Mouse (Mus musculus) CH12.LX (cell line): ENCODE measurements around the gene Ap1m1. TPM values are rescaled to one million over a fixed set of nuclear protein-coding genes. Genes with fewer than 3 reads are reported as not detected.

Source experiments
- DNase-seq: peaks from one replicate; pipeline ENCODE4 v3.0.0-alpha.2; 2013; ENCODE audit errors: extremely low read depth
- H3K27ac ChIP-seq: 2 replicates; pipeline ENCODE4 v1.5.1; 2012; ENCODE audit warnings: low read depth, mild to moderate bottlenecking, control low read depth, moderate library complexity; ENCODE audit not compliant: insufficient read depth
- H3K27me3 ChIP-seq: replicated peaks from 2 replicates; pipeline ENCODE3; 2012; ENCODE audit warnings: inconsistent platforms
- H3K36me3 ChIP-seq, 2 experiments: replicated peaks in 1 of 2; 2 replicates each; pipeline versions ENCODE3 to v1.6.1; 2012; ENCODE audit warnings: inconsistent platforms in 1 of 2, low read length in 1 of 2, mild to moderate bottlenecking in 1 of 2, mixed read lengths in 1 of 2, moderate library complexity in 1 of 2; ENCODE audit not compliant: control insufficient read depth in 1 of 2, insufficient read depth in 1 of 2
- H3K4me1 ChIP-seq, 2 experiments: 2 replicates each; pipeline ENCODE4 v1.6.1; 2012; ENCODE audit warnings: inconsistent platforms in 1 of 2, moderate library complexity in 1 of 2; ENCODE audit not compliant: insufficient read depth in 2 of 2, control insufficient read depth in 1 of 2
- H3K4me2 ChIP-seq: 2 replicates; pipeline ENCODE4 v1.6.1; 2012; ENCODE audit warnings: low read depth, mild to moderate bottlenecking, control low read depth; ENCODE audit not compliant: poor library complexity, insufficient read depth, severe bottlenecking
- H3K4me3 ChIP-seq, 3 experiments: fragments of 150-350 bp in 1 of 3; sonication (generic) in 1 of 3; replicated peaks in 1 of 3; 2 replicates each; pipeline versions ENCODE3 to v1.5.1; 2011 to 2012; ENCODE audit warnings: low read depth in 2 of 3, low read length in 2 of 3, mild to moderate bottlenecking in 2 of 3, moderate library complexity in 2 of 3, control low read depth in 1 of 3, improper control_type of control experiment in 1 of 3, inconsistent platforms in 1 of 3, mixed read lengths in 1 of 3; ENCODE audit not compliant: poor library complexity in 1 of 3
- H3K79me2 ChIP-seq: replicated peaks from 2 replicates; pipeline ENCODE4 v1.6.1; 2012; ENCODE audit warnings: mild to moderate bottlenecking, moderate library complexity; ENCODE audit not compliant: control insufficient read depth, poor library complexity, insufficient read depth, severe bottlenecking; ENCODE audit errors: extremely low read depth
- H3K9ac ChIP-seq: 2 replicates; pipeline ENCODE4 v1.6.1; 2012; ENCODE audit warnings: low read depth, mild to moderate bottlenecking, control low read depth, moderate library complexity; ENCODE audit not compliant: insufficient read depth
- H3K9me3 ChIP-seq: replicated peaks from 2 replicates; pipeline ENCODE3; 2012; ENCODE audit warnings: low read length, inconsistent platforms, mixed read lengths
- BHLHE40 ChIP-seq: IDR thresholded peaks from 2 replicates; pipeline ENCODE4 v1.6.1; 2011; ENCODE audit warnings: mild to moderate bottlenecking, low read depth, low read length, improper control_type of control experiment
- E2F4 ChIP-seq: IDR thresholded peaks from 2 replicates; pipeline ENCODE4 v1.6.1; 2011; ENCODE audit warnings: low read depth, low read length, improper control_type of control experiment; ENCODE audit not compliant: insufficient replicate concordance
- GABPA ChIP-seq: IDR thresholded peaks from 2 replicates; pipeline ENCODE4 v1.6.1; 2012; ENCODE audit warnings: low read depth, low read length, improper control_type of control experiment, inconsistent platforms; ENCODE audit not compliant: insufficient replicate concordance
- HCFC1 ChIP-seq: IDR thresholded peaks from 2 replicates; pipeline ENCODE4 v1.6.1; 2012; ENCODE audit warnings: low read depth, mild to moderate bottlenecking, inconsistent platforms, low read length, improper control_type of control experiment
- MAX ChIP-seq: IDR thresholded peaks from 2 replicates; pipeline ENCODE4 v1.6.1; 2011; ENCODE audit warnings: low read length, improper control_type of control experiment
- MEF2A ChIP-seq: IDR thresholded peaks from 2 replicates; pipeline ENCODE4 v1.6.1; 2014; ENCODE audit warnings: low read depth, mild to moderate bottlenecking, inconsistent platforms, low read length, improper control_type of control experiment, borderline replicate concordance
- MYC ChIP-seq: IDR thresholded peaks from 2 replicates; pipeline ENCODE4 v1.6.1; 2011; ENCODE audit warnings: low read depth, mild to moderate bottlenecking, improper control_type of control experiment, low read length
- NELFE ChIP-seq: IDR thresholded peaks from 2 replicates; pipeline ENCODE4 v1.6.1; 2011; ENCODE audit warnings: low read depth, low read length, improper control_type of control experiment
- PAX5 ChIP-seq: IDR thresholded peaks from 2 replicates; pipeline ENCODE4 v1.6.1; 2012; ENCODE audit warnings: low read length, inconsistent platforms, mixed read lengths
- POLR2AphosphoS2 ChIP-seq: IDR thresholded peaks from 2 replicates; pipeline ENCODE4 v1.6.1; 2011; ENCODE audit warnings: low read depth, low read length, improper control_type of control experiment
- RAD21 ChIP-seq: IDR thresholded peaks from 2 replicates; pipeline ENCODE4 v1.6.1; 2011; ENCODE audit warnings: low read depth, mild to moderate bottlenecking, low read length, improper control_type of control experiment, moderate library complexity
- RCOR1 ChIP-seq: conservative IDR thresholded peaks from 2 replicates; pipeline ENCODE4 v1.6.1; 2012; ENCODE audit warnings: low read depth, mild to moderate bottlenecking, inconsistent platforms, low read length, improper control_type of control experiment
- SIN3A ChIP-seq: IDR thresholded peaks from 2 replicates; pipeline ENCODE4 v1.6.1; 2012; ENCODE audit warnings: low read length, improper control_type of control experiment, inconsistent platforms
- SMC3 ChIP-seq: IDR thresholded peaks from 2 replicates; pipeline ENCODE4 v1.6.1; 2011; ENCODE audit warnings: low read depth, low read length, improper control_type of control experiment
- TBP ChIP-seq: conservative IDR thresholded peaks from 2 replicates; pipeline ENCODE4 v1.6.1; 2011; ENCODE audit warnings: low read depth, low read length, improper control_type of control experiment
- UBTF ChIP-seq: IDR thresholded peaks from 2 replicates; pipeline ENCODE4 v1.6.1; 2012; ENCODE audit warnings: low read depth, mild to moderate bottlenecking, inconsistent platforms, low read length, improper control_type of control experiment, moderate library complexity
- ZC3H11A ChIP-seq: IDR thresholded peaks from 2 replicates; pipeline ENCODE4 v1.6.1; 2012; ENCODE audit warnings: low read depth, mild to moderate bottlenecking, inconsistent platforms, low read length, improper control_type of control experiment
- ZKSCAN1 ChIP-seq: IDR thresholded peaks from 2 replicates; pipeline ENCODE4 v1.6.1; 2012; ENCODE audit warnings: low read depth, inconsistent platforms, low read length, improper control_type of control experiment, borderline replicate concordance
- dilution Hi-C: fragments of 300-500 bp; cut with MboI; formaldehyde crosslinking; loops from 2 replicates; pipeline ENCODE4 v1.14.3; 2020; ENCODE audit warnings: low sequenced_read_pairs; ENCODE audit not compliant: extremely low pct_unique_long_range_greater_than_20kb, extremely low pct_ligation_motif_present
- in situ Hi-C: fragments of 300-500 bp; cut with MboI; formaldehyde crosslinking; loops from 3 replicates; pipeline ENCODE4 v1.14.3; 2019; ENCODE audit warnings: low sequenced_read_pairs, low pct_ligation_motif_present, low pct_unique_long_range_greater_than_20kb, mixed read lengths
- polyA plus RNA-seq: library from polyadenylated mRNA; unstranded; fragments of >175 nt; gene quantifications from 2 replicates; pipeline ENCODE4 v1.2.1, GENCODE M21; 2012; ENCODE audit warnings: low read depth; ENCODE audit not compliant: insufficient read length
- total RNA-seq, 2 experiments: library from RNA; depleted of rRNA; stranded (reverse); fragments of 300-350 nt in 1 of 2; fragments of >200 nt in 1 of 2; gene quantifications; 2 replicates each; pipeline ENCODE4 v1.2.3; 2012 to 2014

The Ap1m1 gene
- total and polyA plus RNA-seq, 3 experiments, result 20.1 to 86.1 (median 30.3) TPM

DNA sequence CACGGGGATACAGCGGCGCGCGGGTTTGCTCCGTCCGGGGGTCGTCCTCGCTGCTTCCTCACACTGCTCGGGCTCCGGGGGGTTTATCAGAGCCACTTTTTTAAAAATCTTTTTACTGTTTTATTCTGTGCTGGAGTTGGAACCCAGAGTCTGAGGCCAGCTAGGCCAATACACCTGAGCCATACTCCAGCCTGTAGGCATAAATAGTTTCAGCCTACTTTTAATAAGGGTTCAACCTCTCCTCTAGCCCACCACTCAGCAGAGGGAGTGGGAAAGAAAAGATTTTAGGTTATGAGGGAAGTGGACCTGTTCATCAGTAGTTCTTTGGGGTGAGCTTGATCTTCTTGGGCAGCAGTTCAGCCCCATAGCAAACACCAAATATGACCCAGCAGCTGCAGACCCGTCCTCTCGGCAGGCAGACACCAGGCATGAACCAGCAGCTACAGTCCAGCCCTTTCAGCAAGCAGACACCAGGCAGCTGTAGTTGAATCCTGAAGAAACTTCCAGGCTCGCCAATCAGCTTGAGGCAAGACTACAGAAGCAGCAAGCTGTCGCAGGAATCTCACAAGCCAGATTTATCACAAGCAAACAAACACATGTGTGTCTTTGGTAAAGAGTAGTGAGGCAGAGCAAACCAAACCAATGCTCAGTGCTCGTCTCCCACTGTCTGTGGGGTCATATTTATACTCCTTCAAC, 65.5 kb downstream of the Ap1m1 start, which contains the start of gene Gm10282:
Gene Gm10282, minus strand, starts transcription at position 51 of the 696 bp plus-strand sequence.
- H3K9me3 ChIP-seq, result no peaks in the 10 kb centered on the region
- no peak within 1 kb of the TSS for H3K4me3 ChIP-seq
- no peaks in the 10 kb centered on the region for H3K79me2 ChIP-seq
- DNase-seq, result no peak
- H3K9ac ChIP-seq, result no peak within 1 kb of the TSS
- TF ChIP-seq MEF2A, result no peak
- TF ChIP-seq TBP, result no peak
- TF ChIP-seq POLR2AphosphoS2, result no peak
- no peak for TF ChIP-seq GABPA
- TF ChIP-seq RCOR1, result no peak
- no peak for TF ChIP-seq BHLHE40
- TF ChIP-seq ZC3H11A, result no peak
- no peak for TF ChIP-seq HCFC1
- no peak for TF ChIP-seq NELFE
- H3K27ac ChIP-seq, result no peak within 1 kb of the TSS
- in situ Hi-C loops (no loop called here), dilution Hi-C loops (no loop called here)
- H3K4me1 ChIP-seq, result peaks cover 7 to 18% of the 10 kb centered on the region in 2 experiments
- H3K27me3 ChIP-seq, result no peaks in the 10 kb centered on the region
- H3K4me2 ChIP-seq, result no peak within 1 kb of the TSS
- H3K36me3 ChIP-seq, result no peaks in the 10 kb centered on the region

DNA sequence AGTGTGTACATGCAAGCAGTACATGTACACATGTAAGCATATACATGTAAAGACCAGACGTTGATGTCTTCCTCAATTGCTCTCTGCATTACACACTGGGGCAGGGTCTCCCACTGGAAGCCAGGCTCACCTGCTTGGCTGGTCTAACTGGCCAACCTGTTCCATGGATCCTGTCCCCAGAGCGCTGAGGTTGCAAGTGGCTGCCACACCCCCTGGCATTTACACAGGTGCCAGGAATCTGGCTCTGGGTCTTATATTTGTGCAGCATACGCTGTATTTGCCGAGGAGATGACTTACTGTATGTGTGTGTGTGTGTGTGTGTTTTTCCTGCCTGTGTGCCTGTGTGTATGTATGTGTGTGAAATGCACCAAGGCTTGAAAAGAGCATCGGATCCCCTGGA, 67.1 kb downstream of the Ap1m1 start:
- Histone ChIP-seq H3K4me2 (no peak overlapping the region), H3K9me3 (no peaks in the 10 kb centered on the region), H3K27ac (no peak overlapping the region), H3K9ac (no peak overlapping the region), H3K4me3 (no peak overlapping the region), H3K36me3 (no peaks in the 10 kb centered on the region), H3K79me2 (no peaks in the 10 kb centered on the region), H3K27me3 (no peaks in the 10 kb centered on the region), H3K4me1 (peaks cover 10 to 26% of the 10 kb centered on the region in 2 experiments)
- TF ChIP-seq RAD21 (no peak), E2F4 (no peak), SMC3 (no peak), SIN3A (no peak), MYC (no peak), HCFC1 (no peak), POLR2AphosphoS2 (no peak), MAX (no peak), ZKSCAN1 (no peak), GABPA (no peak), PAX5 (no peak), UBTF (no peak)
- in situ Hi-C loops (no loop called here), dilution Hi-C loops (no loop called here)
- DNase-seq, result no peak

Other genes starting within 250 kb of the Ap1m1 start
- gene Cyp4f18, start 230.4 kb upstream of the Ap1m1 start, total RNA-seq (2012; rRNA removed), result 12.7 and 13.5 TPM in 2 replicates
- gene Cyp4f18, start 230.4 kb upstream of the Ap1m1 start, total RNA-seq (2014; rRNA removed), result 37.4 and 38.3 TPM in 2 replicates
- 31.7 and 34.8 TPM in 2 replicates for gene Cyp4f18, start 230.4 kb upstream of the Ap1m1 start, polyA plus RNA-seq
- gene Olfr372, start 198.8 kb upstream of the Ap1m1 start, total RNA-seq (2012; rRNA removed), result not detected in 2 replicates
- gene Olfr372, start 198.8 kb upstream of the Ap1m1 start, total RNA-seq (2014; rRNA removed), result not detected in 2 replicates
- not detected in 2 replicates for gene Olfr372, start 198.8 kb upstream of the Ap1m1 start, polyA plus RNA-seq
- 0.04 TPM in 1 of 2 replicates, not detected in the other for gene Olfr373, start 156.8 kb upstream of the Ap1m1 start, total RNA-seq (2012; rRNA removed)
- not detected in 2 replicates for gene Olfr373, start 156.8 kb upstream of the Ap1m1 start, total RNA-seq (2014; rRNA removed)
- gene Olfr373, start 156.8 kb upstream of the Ap1m1 start, polyA plus RNA-seq, result 0.29 and 0.30 TPM in 2 replicates
- not detected in 2 replicates for gene Olfr374, start 133.0 kb upstream of the Ap1m1 start, total RNA-seq (2012; rRNA removed)
- gene Olfr374, start 133.0 kb upstream of the Ap1m1 start, total RNA-seq (2014; rRNA removed), result not detected in 2 replicates
- 0.19 TPM in 1 of 2 replicates, not detected in the other for gene Olfr374, start 133.0 kb upstream of the Ap1m1 start, polyA plus RNA-seq
- gene Tpm4, start 105.0 kb upstream of the Ap1m1 start, total RNA-seq (2012; rRNA removed), result 94.8 and 96.2 TPM in 2 replicates
- gene Tpm4, start 105.0 kb upstream of the Ap1m1 start, total RNA-seq (2014; rRNA removed), result 284 and 318 TPM in 2 replicates
- 203 and 218 TPM in 2 replicates for gene Tpm4, start 105.0 kb upstream of the Ap1m1 start, polyA plus RNA-seq
- 102 and 113 TPM in 2 replicates for gene Rab8a, start 78.8 kb upstream of the Ap1m1 start, total RNA-seq (2012; rRNA removed)
- 165 and 190 TPM in 2 replicates for gene Rab8a, start 78.8 kb upstream of the Ap1m1 start, total RNA-seq (2014; rRNA removed)
- gene Rab8a, start 78.8 kb upstream of the Ap1m1 start, polyA plus RNA-seq, result 136 and 186 TPM in 2 replicates
- 17.9 TPM in 2 replicates for gene Hsh2d, start 50.4 kb upstream of the Ap1m1 start, total RNA-seq (2012; rRNA removed)
- gene Hsh2d, start 50.4 kb upstream of the Ap1m1 start, total RNA-seq (2014; rRNA removed), result 25.1 and 26.1 TPM in 2 replicates
- 19.9 and 24.1 TPM in 2 replicates for gene Hsh2d, start 50.4 kb upstream of the Ap1m1 start, polyA plus RNA-seq
- gene Cib3, start 27.2 kb upstream of the Ap1m1 start, total RNA-seq (2012; rRNA removed), result not detected in 2 replicates
- gene Cib3, start 27.2 kb upstream of the Ap1m1 start, total RNA-seq (2014; rRNA removed), result not detected in 2 replicates
- not detected in 2 replicates for gene Cib3, start 27.2 kb upstream of the Ap1m1 start, polyA plus RNA-seq
- not detected in 2 replicates for gene Gm11034, start 26.4 kb upstream of the Ap1m1 start, total RNA-seq (2012; rRNA removed)
- gene Gm11034, start 26.4 kb upstream of the Ap1m1 start, total RNA-seq (2014; rRNA removed), result not detected in 2 replicates
- gene Gm11034, start 26.4 kb upstream of the Ap1m1 start, polyA plus RNA-seq, result not detected in 2 replicates
- 33.1 and 38.1 TPM in 2 replicates for gene Fam32a, start 20.3 kb upstream of the Ap1m1 start, total RNA-seq (2012; rRNA removed)
- gene Fam32a, start 20.3 kb upstream of the Ap1m1 start, total RNA-seq (2014; rRNA removed), result 34.6 and 38.0 TPM in 2 replicates
- 43.0 and 43.8 TPM in 2 replicates for gene Fam32a, start 20.3 kb upstream of the Ap1m1 start, polyA plus RNA-seq
- gene Gm10282, start 65.2 kb downstream of the Ap1m1 start, total RNA-seq (2012; rRNA removed), result 16.4 and 18.3 TPM in 2 replicates
- 76.4 and 77.7 TPM in 2 replicates for gene Gm10282, start 65.2 kb downstream of the Ap1m1 start, total RNA-seq (2014; rRNA removed)
- gene Gm10282, start 65.2 kb downstream of the Ap1m1 start, polyA plus RNA-seq, result 125 and 176 TPM in 2 replicates
- not detected in 2 replicates for gene Klf2, start 79.0 kb downstream of the Ap1m1 start, total RNA-seq (2012; rRNA removed)
- gene Klf2, start 79.0 kb downstream of the Ap1m1 start, total RNA-seq (2014; rRNA removed), result 0.12 and 0.16 TPM in 2 replicates
- gene Klf2, start 79.0 kb downstream of the Ap1m1 start, polyA plus RNA-seq, result 0.74 and 1.4 TPM in 2 replicates
- 25.1 and 25.6 TPM in 2 replicates for gene Eps15l1, start 181.4 kb downstream of the Ap1m1 start, total RNA-seq (2012; rRNA removed)
- gene Eps15l1, start 181.4 kb downstream of the Ap1m1 start, total RNA-seq (2014; rRNA removed), result 21.7 and 22.2 TPM in 2 replicates
- 48.3 and 49.4 TPM in 2 replicates for gene Eps15l1, start 181.4 kb downstream of the Ap1m1 start, polyA plus RNA-seq
- 4.0 and 5.3 TPM in 2 replicates for gene Calr3, start 203.9 kb downstream of the Ap1m1 start, total RNA-seq (2012; rRNA removed)
- 2.5 and 2.8 TPM in 2 replicates for gene Calr3, start 203.9 kb downstream of the Ap1m1 start, total RNA-seq (2014; rRNA removed)
- gene Calr3, start 203.9 kb downstream of the Ap1m1 start, polyA plus RNA-seq, result 2.5 and 3.1 TPM in 2 replicates
- 12.6 TPM in 2 replicates for gene 1700030K09Rik, start 203.9 kb downstream of the Ap1m1 start, total RNA-seq (2012; rRNA removed)
- gene 1700030K09Rik, start 203.9 kb downstream of the Ap1m1 start, total RNA-seq (2014; rRNA removed), result 9.7 and 9.8 TPM in 2 replicates
- 11.8 and 13.1 TPM in 2 replicates for gene 1700030K09Rik, start 203.9 kb downstream of the Ap1m1 start, polyA plus RNA-seq
- gene Cherp, start 235.2 kb downstream of the Ap1m1 start, total RNA-seq (2012; rRNA removed), result 18.1 and 20.2 TPM in 2 replicates
- gene Cherp, start 235.2 kb downstream of the Ap1m1 start, total RNA-seq (2014; rRNA removed), result 6.1 and 8.9 TPM in 2 replicates
- gene Cherp, start 235.2 kb downstream of the Ap1m1 start, polyA plus RNA-seq, result 69.5 and 80.4 TPM in 2 replicates